Mouse (Mus musculus) embryonic facial prominence, embryonic 14.5 days (tissue): ENCODE results near the gene Ap1s3. TPM values are rescaled to one million over a fixed set of nuclear protein-coding genes. Genes with fewer than 3 reads are reported as not detected.

Experiments
- ATAC-seq: fragments of 200-750 bp; cut with Nextera tagmentation; 2 replicates; pipeline ENCODE4 v1.8.0; 2017; ENCODE audit warnings: low read depth, moderate number of reproducible peaks, moderate TSS enrichment
- DNase-seq: peaks from one replicate; pipeline ENCODE4 v3.0.0-alpha.2; 2015; ENCODE audit warnings: low spot score
- H3K27ac ChIP-seq: fragments of 300-500 bp; sonication (generic); replicated peaks from 2 replicates; pipeline ENCODE4 v1.5.1; 2014; ENCODE audit warnings: low read depth, mild to moderate bottlenecking, low read length, moderate library complexity
- H3K27me3 ChIP-seq: fragments of 300-500 bp; sonication (generic); replicated peaks from 2 replicates; pipeline ENCODE4 v1.6.1; 2014; ENCODE audit warnings: low read length; ENCODE audit not compliant: control insufficient read depth, insufficient read depth
- H3K36me3 ChIP-seq: fragments of 300-500 bp; sonication (generic); 2 replicates; pipeline ENCODE4 v1.6.1; 2014; ENCODE audit warnings: low read length, mixed read lengths; ENCODE audit not compliant: control insufficient read depth, insufficient read depth
- H3K4me1 ChIP-seq: fragments of 300-500 bp; sonication (generic); 2 replicates; pipeline ENCODE4 v1.6.1; 2014; ENCODE audit warnings: antibody characterized with exemption, low read length; ENCODE audit not compliant: control insufficient read depth, insufficient read depth
- H3K4me2 ChIP-seq: fragments of 300-500 bp; sonication (generic); 2 replicates; pipeline ENCODE4 v1.6.1; 2014; ENCODE audit warnings: low read depth, mild to moderate bottlenecking, low read length, moderate library complexity, mixed read lengths
- H3K4me3 ChIP-seq: fragments of 300-500 bp; sonication (generic); 2 replicates; pipeline ENCODE4 v1.5.1; 2014; ENCODE audit warnings: low read depth, mild to moderate bottlenecking, low read length
- H3K9ac ChIP-seq: fragments of 300-500 bp; sonication (generic); 2 replicates; pipeline ENCODE4 v1.6.1; 2014; ENCODE audit warnings: low read depth, mild to moderate bottlenecking, low read length, moderate library complexity, mixed read lengths
- H3K9me3 ChIP-seq: fragments of 300-500 bp; sonication (generic); 2 replicates; pipeline ENCODE4 v1.6.1; 2016; ENCODE audit warnings: low read length; ENCODE audit not compliant: control insufficient read depth
- WGBS: fragments of 180-500 bp; shearing (Covaris S2); extraction: QIAGEN DNeasy Blood & Tissue Kit; methylation state at CpG from one replicate; pipeline ENCODE4 v1.1.7; 2014; 5-methylcytosine and 5-hydroxymethylcytosine counted together
- polyA plus RNA-seq: library from polyadenylated mRNA; unstranded; fragments of >200 nt; fragmentation: Nextera tagmentation; extraction: Ambion mirVana; gene quantifications from 2 replicates; pipeline ENCODE4 v1.2.1, GENCODE M21; 2014

Gene Ap1s3
- polyA plus RNA-seq, 1 experiment from 2014 or later, result 0.31 TPM

DNA sequence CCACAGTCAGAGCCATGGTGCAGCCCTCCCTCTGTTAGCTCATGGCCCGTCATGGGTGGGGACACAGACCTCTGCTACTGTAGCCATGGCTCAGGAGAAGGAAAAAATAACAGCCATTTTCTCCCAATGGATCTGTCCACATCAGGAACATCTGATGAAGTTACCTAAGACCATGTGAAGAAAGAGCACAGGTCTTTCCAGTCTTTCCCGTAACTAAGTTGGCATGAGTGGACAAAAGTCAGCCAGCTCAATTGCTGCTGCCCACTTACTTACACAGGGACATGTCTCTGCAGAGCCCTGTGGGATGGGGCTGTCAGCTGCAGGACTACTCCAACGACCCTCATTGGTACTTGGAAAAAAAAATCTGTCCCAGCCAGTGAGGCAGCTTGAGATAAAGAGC, 34.9 kb upstream of the Ap1s3 start:
- ATAC-seq, result no peak
- WGBS, result 78% methylated on average over 3 of the region's 3 CpGs
- DNase-seq, result no peak
- Histone ChIP-seq H3K4me3 (no peak overlapping the region), H3K9me3 (no peaks in the 10 kb centered on the region), H3K27me3 (no peaks in the 10 kb centered on the region), H3K9ac (no peak overlapping the region), H3K4me1 (peaks cover 3% of the 10 kb centered on the region; the same call in 1 of the 2 replicates), H3K27ac (no peak overlapping the region), H3K4me2 (no peak overlapping the region), H3K36me3 (peaks cover 27% of the 10 kb centered on the region; the same call in 1 of the 2 replicates)

DNA sequence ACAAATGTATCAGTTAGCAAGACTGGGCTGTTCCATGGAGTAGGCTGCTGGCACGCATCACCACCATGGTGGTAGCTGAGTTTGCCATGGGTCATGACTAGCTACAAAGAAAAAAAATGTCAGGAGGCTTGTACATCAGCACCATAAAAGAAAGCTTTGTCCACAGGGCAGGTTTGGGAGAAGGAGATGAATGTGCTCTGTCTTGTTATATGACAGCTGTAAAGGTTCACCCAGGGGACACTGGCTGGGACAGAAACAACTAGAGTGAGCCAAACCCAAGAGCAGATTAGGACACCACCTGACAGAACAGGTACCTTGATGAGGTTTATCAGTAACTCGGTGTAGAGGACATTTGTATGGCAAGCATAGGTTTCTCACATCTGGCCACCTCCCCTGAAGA, 32.9 kb upstream of the Ap1s3 start:
- Histone ChIP-seq H3K9ac (no peak overlapping the region), H3K36me3 (peaks cover 25% of the 10 kb centered on the region; the same call in 1 of the 2 replicates), H3K4me2 (no peak overlapping the region), H3K27me3 (no peaks in the 10 kb centered on the region), H3K9me3 (no peaks in the 10 kb centered on the region), H3K4me1 (no peaks in the 10 kb centered on the region), H3K4me3 (no peak overlapping the region), H3K27ac (no peak overlapping the region)
- 98% methylated on average over 2 of the region's 2 CpGs for WGBS
- ATAC-seq (no peak), DNase-seq (no peak)

DNA sequence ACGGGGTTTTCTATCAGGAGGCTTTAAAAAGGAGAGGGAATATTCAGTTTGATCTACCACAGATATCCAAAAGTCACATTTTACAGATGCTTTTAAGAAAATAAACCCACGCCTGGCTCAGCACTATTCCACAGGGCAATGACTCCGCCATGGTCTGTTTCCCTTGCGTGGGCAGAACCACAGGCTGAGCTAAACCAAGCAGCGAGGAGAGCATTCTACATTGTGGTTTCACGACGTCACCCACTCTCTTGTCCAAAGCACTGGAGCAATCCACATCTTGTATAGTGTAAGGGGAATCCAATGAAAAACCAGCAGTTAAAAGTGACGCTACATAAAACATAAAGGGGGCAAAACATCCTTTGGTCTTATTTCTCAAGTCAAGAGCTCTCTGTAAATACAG, 31.7 kb upstream of the Ap1s3 start:
- H3K9ac ChIP-seq, result no peak overlapping the region
- peaks cover 25% of the 10 kb centered on the region; the same call in 1 of the 2 replicates for H3K36me3 ChIP-seq
- 80% methylated on average over 8 of the region's 8 CpGs for WGBS
- no peak overlapping the region for H3K4me2 ChIP-seq
- no peaks in the 10 kb centered on the region for H3K9me3 ChIP-seq
- no peak overlapping the region for H3K27ac ChIP-seq
- ATAC-seq (no peak), DNase-seq (peak; percentile 44)
- no peaks in the 10 kb centered on the region for H3K4me1 ChIP-seq
- H3K27me3 ChIP-seq, result no peaks in the 10 kb centered on the region
- no peak overlapping the region for H3K4me3 ChIP-seq

DNA sequence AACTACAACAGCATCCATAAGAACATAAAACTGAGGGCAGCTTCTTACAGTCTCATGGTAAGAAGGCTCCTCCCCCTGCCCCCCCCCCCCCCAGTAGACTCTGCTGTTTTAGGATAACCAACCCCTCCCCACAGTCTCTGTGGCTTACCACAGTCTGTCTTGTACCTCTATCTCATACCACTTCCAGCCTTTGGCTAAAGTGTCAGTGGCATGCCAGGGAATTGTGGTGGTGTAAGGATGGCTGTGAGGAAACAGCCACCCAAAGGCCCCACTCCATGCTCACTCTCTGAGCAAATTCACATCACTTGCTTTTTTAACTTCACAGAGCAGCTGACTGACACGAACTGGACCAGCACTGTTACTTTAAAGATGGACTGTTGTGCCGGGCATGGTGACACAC, 26.7 kb upstream of the Ap1s3 start:
- no peak for DNase-seq
- H3K9me3 ChIP-seq, result no peaks in the 10 kb centered on the region
- peaks cover 8% of the 10 kb centered on the region; the same call in 1 of the 2 replicates for H3K4me1 ChIP-seq
- WGBS, result 91% methylated on average over 2 of the region's 2 CpGs
- H3K36me3 ChIP-seq, result no peaks in the 10 kb centered on the region
- no peak overlapping the region for H3K27ac ChIP-seq
- ATAC-seq, result no peak
- H3K27me3 ChIP-seq, result no peaks in the 10 kb centered on the region
- no peak overlapping the region for H3K4me3 ChIP-seq
- no peak overlapping the region for H3K9ac ChIP-seq
- H3K4me2 ChIP-seq, result no peak overlapping the region

DNA sequence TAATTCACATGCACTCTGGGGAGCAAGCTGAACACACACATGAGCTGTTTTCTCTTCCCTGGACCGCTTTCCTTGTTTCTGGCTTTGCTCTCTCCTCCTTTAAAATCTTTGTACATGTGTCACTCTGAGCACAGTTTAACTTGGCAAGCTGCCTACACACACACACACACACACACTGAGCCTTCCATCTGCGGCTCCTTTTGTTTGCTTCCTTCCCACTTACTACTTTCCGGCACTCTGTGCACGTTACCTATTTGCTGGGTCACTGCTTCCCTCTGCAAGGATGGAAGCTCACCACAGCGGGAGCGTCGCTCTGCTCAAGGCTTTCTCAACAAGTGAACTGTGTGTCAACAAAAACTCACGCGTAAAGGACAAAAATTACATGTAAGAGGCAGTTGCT, 25.6 kb upstream of the Ap1s3 start:
- Histone ChIP-seq H3K9me3 (no peaks in the 10 kb centered on the region), H3K4me3 (no peak overlapping the region), H3K9ac (no peak overlapping the region), H3K36me3 (no peaks in the 10 kb centered on the region), H3K27ac (peak overlapping the region; percentile 25; the same call in 1 of the 2 replicates), H3K27me3 (no peaks in the 10 kb centered on the region), H3K4me1 (peaks cover 8% of the 10 kb centered on the region; the same call in 1 of the 2 replicates), H3K4me2 (0 out of 2 replicates have a peak overlapping the region, but pooled peaks have one; percentile 3)
- WGBS, result 40% methylated on average over 9 of the region's 9 CpGs
- peak; percentile 89 for ATAC-seq
- peak; percentile 84 for DNase-seq

DNA sequence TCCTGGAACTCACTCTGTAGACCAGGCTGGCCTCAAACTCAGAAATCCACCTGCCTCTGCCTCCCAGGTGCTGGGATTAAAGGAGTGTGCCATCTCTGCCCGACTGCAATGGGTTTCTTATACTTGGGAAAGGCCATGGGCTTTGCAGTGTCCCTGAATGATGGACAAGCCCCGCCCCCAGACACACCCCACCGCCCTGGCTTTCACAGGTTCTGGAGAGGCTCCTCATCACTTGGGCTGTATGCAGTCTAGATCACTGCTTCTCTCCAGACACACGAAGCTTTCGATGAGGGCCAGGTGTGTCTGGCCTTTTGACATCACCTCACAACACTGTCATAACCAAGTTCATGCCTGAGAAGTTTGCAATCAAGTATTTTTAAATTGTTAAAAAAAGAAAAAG, 25.2 kb upstream of the Ap1s3 start:
- Histone ChIP-seq H3K4me1 (peaks cover 8% of the 10 kb centered on the region; the same call in 1 of the 2 replicates), H3K36me3 (no peaks in the 10 kb centered on the region), H3K27me3 (no peaks in the 10 kb centered on the region), H3K4me2 (0 out of 2 replicates have a peak overlapping the region, but pooled peaks have one; percentile 3), H3K9ac (no peak overlapping the region), H3K9me3 (no peaks in the 10 kb centered on the region), H3K27ac (no peak overlapping the region), H3K4me3 (no peak overlapping the region)
- 61% methylated on average over 5 of the region's 5 CpGs for WGBS
- DNase-seq (no peak), ATAC-seq (peak; percentile 53)

DNA sequence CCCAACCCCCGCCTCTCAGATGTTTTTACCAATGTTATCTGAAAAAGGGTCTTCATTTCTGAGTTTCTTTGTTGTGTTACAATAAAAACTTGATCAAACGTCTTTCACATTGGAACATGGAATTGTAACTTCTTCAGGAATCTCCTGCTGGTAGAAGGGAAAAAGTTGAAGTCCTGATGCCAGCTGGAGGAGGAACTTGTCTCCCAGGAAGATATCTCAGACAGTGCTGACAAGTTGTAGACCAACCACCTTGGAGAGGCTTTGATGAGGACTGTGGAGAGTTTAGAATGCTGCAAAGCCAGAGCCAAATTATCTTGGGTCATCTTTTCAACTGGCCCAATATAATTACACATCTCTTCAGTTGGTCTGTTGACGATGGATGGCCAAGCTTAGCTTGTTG, 20.7 kb upstream of the Ap1s3 start:
- no peak for ATAC-seq
- no peak for DNase-seq
- 0 out of 2 replicates have a peak, but pooled peaks cover 3% of the 10 kb centered on the region for H3K9me3 ChIP-seq
- no peaks in the 10 kb centered on the region for H3K36me3 ChIP-seq
- 91% methylated on average over 3 of the region's 3 CpGs for WGBS
- H3K27me3 ChIP-seq, result no peaks in the 10 kb centered on the region
- no peak overlapping the region for H3K27ac ChIP-seq
- H3K4me2 ChIP-seq, result no peak overlapping the region
- no peak overlapping the region for H3K9ac ChIP-seq
- H3K4me3 ChIP-seq, result no peak overlapping the region
- H3K4me1 ChIP-seq, result peaks cover 7% of the 10 kb centered on the region; the same call in 1 of the 2 replicates

DNA sequence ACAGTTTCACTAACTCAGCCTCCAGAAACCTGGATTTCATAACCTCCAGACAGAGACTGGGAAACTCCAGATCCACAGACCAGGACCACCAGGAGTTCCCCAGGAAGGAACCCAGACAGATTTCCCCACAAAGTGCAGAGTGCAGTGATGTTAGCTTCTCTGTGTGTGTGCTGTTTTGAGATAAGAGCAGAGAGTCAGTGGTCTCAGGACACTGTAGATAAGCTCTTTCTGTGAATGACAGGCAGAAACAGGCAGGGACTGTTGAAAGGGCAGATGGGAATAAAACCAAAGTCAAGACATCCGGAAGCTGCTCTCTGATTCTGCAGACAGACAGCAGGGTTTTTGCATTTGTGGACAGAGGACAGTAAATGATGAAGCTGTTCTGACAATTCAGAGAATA, 15.5 kb upstream of the Ap1s3 start:
- 0 out of 2 replicates have a peak, but pooled peaks cover 3% of the 10 kb centered on the region for H3K9me3 ChIP-seq
- WGBS, result 85% methylated on average over 1 of the region's 1 CpGs
- ATAC-seq, result no peak

DNA sequence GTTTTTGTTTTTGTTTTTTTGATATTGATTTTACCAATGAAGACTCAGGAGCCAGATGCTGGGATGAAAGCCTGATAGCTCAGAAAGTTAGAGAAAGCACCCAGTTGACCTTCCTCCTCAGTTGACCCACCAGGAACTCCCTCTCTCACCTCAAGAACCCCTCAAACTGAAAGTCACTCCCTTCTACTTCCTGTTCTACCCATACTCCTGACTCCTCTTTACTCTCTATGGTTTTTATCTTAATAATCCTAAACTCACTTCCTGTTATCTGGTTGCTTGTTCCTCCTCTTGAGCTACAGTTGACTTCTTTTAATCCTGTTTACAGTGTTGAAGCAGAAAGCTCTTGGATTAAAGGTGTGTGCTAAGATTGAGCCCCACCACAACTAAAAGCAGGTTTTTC, 12.3 kb upstream of the Ap1s3 start:
- ATAC-seq, result no peak
- DNase-seq, result no peak
- H3K27me3 ChIP-seq, result no peaks in the 10 kb centered on the region
- H3K4me3 ChIP-seq, result no peak overlapping the region
- no peak overlapping the region for H3K27ac ChIP-seq
- H3K36me3 ChIP-seq, result no peaks in the 10 kb centered on the region
- H3K9ac ChIP-seq, result no peak overlapping the region
- no peak overlapping the region for H3K4me2 ChIP-seq
- H3K4me1 ChIP-seq, result no peaks in the 10 kb centered on the region
- H3K9me3 ChIP-seq, result 0 out of 2 replicates have a peak, but pooled peaks cover 3% of the 10 kb centered on the region

More for the DNA sequence above, 15.5 kb upstream of the Ap1s3 start:
- no peak for DNase-seq
- Histone ChIP-seq H3K4me3 (no peak overlapping the region), H3K4me1 (no peaks in the 10 kb centered on the region), H3K9ac (no peak overlapping the region), H3K27ac (no peak overlapping the region), H3K4me2 (no peak overlapping the region), H3K36me3 (no peaks in the 10 kb centered on the region), H3K27me3 (no peaks in the 10 kb centered on the region)
